Mouse (Mus musculus): ENCODE data around the gene Bptf.

The Bptf gene

DNA sequence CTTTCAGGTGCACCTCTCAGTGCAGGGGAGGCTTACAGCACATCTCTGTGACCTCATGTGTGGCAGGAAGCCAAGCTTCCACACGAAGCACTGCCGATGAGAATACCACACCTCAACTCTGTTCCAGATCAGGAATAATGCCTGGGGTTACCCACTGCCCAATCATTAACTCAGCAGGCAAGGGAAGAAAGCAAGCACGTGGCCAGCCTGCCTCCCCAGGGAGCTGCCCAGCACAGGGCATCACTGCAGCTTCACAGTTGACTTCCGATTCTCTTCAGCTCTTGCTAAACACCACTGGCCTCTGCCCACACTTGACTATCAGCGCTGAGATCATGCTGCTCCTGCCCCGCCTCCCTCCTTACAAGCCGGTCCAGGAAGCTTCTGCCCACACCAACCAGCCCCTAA, 7.6 kb downstream of the Bptf start:
- peak; percentile 73 to 91 for DNase-seq (ENCODE audit: inconsistent age in 2 of 2, low spot score in 1 of 2)

DNA sequence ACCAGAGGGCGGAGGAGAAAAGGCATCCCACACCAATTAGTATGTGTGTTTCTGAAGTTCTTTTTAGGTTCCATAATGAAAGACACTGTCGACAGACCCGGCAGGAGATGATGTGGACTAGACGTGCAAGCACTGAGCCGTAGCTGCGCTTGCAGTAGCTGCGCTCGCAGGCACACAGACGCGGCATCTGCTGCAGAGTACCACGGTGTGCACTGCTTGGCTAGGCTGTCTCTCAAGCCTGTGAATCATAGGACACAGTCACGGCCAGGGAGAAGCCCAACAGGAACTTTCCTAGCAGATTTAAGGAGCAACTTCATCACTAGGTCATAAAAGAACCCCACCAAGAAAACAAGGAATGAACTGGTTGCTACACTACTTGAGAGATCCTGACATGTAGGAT, 14.1 kb downstream of the Bptf start:
- DNase-seq (ENCODE audit: inconsistent age in 2 of 2, low spot score in 1 of 2) = no peak

DNA sequence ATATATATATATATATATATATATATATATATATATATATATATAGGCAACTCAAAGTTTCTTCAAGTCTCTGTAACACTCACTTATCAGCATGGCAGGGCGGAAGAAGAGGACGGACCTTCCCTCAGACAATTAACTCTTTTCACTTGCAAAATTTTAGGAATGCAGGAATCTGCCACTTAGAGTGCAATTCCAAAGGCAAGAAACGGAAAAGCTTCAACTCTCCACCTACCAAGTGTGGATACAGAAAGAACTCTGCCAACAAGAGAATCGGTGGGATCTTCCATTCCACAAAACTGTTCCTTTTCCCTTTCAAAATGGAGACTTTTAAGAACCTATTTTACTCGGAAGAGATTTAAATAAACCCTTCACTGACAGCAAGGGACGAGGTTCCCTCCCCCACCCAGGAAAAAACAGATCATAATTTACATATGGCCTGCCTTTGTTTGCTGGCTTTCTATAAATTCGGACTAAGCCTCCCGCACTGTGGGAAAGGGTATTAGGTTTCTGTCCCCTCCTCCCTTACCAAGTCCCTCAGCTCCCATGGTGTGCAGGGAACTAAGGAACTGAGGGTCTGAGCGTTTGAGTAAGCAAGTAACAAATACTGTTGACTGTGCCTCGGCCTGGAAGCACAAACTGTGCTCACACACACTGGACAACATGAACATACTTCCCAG, 17.9 kb downstream of the Bptf start:
- no peak for DNase-seq (ENCODE audit: inconsistent age in 2 of 2, low spot score in 1 of 2)

DNA sequence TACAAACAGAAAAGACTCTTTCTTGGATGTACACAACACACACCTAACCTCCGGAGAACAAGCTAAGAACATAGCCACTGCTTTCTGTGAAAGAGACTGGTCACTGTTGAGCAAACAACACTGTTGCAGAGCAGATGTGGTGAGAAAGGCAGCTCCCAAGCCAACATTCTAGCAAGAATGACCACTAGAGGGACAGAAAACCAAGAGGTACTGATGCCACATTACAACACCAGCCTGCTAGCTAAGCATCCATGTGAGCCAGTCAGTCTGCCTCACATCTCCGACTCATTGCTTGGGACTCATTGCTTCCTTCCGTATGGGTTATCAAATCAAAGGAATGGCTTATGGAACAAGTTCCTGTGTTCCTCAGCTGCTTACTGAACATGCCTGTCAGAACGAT, 18.8 kb downstream of the Bptf start:
- DNase-seq (ENCODE audit: inconsistent age in 2 of 2, low spot score in 1 of 2) = peak in 1 of 2 experiments; percentile 78

DNA sequence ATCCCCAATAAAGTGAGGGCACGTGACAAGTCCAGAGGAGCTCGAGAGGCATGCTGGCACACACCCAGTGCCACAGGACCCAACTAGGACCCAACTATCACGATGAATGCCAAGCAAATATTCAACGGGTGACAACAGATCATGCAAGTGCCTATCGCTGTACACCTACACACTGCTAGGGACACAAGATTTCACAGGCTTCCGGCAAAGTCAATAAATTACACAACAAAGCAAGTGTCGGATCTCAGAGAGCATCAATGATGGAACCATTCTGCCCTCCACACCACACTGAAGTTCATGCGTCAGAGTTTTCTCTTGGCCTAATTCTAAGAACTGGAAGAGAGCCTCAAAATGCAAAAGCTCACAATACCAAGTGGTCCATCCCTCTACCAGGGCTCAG, 22.3 kb downstream of the Bptf start:
- DNase-seq (ENCODE audit: inconsistent age in 2 of 2, low spot score in 1 of 2) = no peak

DNA sequence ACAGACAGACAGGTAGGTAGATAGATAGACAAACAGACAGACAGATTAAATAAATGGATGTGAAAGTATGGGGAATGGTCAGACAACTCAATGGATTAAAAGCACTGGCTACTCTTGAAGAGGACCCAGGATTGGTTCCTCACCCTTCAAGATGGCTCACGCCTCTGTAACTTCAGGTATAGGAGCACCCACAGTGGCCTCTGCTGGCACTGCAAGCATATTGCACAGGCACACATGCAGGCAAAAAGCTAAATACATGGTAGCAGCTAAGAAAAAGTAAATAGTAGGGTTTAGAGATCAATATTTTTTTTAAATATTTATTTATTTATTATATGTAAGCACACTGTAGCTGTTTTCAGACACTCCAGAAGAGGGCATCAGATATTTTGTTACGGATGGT, 23.0 kb downstream of the Bptf start:
- no peak for DNase-seq (ENCODE audit: inconsistent age in 2 of 2, low spot score in 1 of 2)

DNA sequence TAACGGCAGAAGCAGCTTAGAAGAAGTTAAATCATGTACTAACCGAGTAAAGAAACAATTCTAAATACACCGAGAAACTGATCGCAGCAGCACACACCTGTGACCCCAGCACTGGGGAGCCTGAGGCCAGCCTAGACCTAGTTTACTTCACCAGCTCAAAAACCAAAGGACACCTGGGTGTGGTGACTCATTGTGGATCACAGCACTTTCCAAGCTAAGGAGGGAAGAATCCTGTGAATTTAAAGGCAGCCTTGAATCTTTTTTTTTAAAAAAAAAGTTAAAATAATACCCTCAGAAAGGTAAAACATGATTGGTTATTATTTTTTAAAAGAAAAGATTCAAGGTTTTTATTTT, 24.2 kb downstream of the Bptf start:
- DNase-seq (ENCODE audit: inconsistent age in 2 of 2, low spot score in 1 of 2) = no peak

DNA sequence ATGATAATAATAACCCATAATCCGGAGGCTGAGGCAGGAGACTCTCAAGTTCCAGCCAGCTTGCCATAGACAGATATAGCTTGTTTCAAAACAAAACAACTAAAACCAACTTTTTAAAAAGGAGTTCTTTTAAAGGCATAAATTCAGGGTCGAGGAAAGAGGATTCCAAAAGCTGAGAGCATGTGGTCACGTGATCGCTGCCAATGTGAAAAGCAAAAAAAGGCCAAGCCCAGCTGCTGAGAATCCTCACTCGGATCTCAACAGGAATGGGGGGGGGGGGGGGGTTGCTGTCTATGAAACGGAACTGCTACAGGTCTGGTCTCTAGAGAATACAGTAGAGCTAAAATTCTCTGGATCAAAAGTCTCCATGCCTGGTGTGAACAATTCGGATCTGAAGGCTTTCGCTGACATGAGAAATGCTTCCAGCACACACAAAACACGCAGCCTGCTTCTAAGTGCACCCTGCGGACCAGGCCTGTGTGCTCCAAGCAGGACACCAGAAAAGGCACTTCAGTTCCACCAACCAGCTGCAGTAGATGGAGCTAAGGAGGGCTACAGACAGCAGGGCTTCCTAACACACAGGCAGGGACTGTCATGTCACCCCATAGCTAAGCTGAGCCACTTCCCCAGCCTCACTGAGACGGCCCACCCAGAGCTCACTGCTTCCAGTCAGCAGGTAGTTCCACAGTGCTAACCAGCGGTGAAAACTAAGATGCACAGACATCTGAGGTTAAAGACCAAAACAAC, 24.8 kb downstream of the Bptf start:
- no peak for DNase-seq (ENCODE audit: inconsistent age in 2 of 2, low spot score in 1 of 2)

DNA sequence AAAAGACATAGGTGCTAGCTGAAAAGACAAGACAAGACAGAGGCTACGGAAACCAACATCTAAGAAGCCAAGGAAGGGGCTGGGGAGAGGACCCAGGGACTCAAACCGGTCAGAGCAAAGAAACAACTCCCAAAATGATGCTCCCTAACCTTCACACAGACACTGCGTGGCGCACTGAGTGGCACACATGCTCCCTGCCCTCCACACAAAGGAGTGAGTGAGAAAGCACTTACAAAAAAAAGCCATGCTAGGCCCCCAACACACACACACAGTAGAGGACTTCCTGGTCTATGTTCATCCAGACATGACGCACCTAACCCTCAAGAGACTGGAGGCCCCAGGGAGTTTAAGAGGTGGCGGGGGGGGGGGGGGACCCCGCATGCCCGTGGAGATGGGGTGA, 25.5 kb downstream of the Bptf start:
- no peak for DNase-seq (ENCODE audit: inconsistent age in 2 of 2, low spot score in 1 of 2)

DNA sequence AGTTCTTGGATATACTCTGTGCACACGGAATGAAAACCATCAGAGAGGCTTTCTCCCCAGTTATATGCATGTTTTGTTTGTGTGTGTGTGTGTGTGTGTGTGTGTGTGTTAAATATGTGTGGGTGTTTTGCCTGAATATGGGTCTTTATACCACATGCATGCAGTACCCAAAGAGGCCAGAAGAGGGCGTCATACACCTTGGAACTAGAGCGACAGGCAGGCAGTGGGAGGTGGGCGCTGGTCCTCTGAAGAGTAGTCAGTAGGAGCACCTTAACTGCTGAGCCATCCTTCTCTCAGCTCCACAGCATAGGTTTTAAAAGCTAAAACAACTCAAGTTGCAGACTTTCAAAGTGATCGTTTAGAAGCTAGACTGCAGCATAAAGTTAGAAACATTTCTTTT, 26.7 kb downstream of the Bptf start:
- peak; percentile 62 to 89 for DNase-seq (ENCODE audit: inconsistent age in 2 of 2, low spot score in 1 of 2)

DNA sequence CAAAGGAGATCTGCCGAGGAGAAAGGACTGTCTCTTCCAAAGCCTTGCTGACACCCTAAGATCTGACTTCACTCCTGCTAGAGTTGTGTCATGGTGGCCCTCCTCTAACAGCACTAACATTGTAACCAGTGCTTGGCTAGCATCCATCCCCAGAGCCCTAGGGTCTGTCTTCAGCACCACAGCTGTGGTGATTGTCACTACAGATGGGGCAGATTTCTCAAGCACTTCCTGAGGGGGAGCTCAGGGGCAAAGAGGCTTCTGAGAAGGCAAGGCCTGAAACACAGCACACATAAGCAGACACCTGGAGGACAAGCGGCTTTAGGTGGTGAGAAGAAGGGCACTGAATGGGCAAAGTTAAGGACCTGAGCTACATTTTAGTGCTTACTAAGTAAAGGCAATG, 28.2 kb downstream of the Bptf start:
- DNase-seq (ENCODE audit: inconsistent age in 2 of 2, low spot score in 1 of 2) = no peak

DNA sequence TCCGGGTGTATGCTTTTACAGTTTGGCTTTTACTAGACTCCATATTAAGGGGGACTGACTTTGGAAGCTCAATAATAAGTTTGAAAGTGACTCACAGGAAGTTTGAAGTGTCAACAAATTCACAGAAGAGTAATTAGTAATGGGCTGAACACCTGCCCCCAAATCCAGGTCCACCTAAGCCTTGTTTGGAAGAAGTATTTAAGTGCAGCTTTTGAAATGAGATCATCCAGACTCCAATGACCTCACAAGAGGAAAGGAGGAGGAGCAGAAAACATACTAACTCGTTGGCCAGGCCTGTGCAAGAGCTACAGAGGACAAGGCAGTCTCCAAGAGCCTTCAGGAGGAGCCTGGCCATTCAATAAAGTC, 28.7 kb downstream of the Bptf start:
- no peak for DNase-seq (ENCODE audit: inconsistent age in 2 of 2, low spot score in 1 of 2)

DNA sequence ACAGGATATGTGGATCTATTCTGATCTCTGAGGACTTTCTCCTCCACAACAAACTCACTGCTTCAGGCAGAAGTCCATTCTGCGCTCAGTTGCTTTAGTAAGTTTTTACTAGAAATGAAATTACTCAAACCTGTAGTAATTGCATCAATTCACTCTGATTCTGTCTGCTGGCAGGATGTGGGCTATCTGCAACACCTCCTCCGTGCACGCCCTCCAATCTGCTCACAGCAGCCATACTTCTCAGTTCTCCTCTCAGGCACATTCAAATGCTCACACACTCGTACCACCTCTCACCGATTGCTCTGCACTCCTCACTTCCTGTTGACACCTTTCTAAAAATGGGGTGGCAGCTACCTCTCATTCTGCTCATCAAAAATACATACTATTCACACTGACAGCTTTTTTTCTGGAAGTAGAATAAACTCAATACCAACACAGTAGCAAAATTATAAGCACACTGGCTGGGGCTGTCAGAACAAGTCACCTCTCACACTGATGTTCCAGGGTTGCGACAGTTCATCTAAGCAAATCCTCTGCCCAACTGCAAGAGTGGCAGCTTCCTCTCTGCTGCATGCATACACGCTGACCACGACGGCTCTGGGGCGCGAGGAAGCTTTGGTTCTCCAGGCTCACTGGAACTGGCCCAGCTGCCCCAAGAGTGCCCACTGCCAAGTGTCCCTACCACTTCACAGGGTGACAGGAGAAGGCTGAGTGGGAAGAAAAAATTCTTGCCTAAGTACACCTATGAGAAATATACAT, 29.3 kb downstream of the Bptf start:
- no peak for DNase-seq (ENCODE audit: inconsistent age in 2 of 2, low spot score in 1 of 2)

DNA sequence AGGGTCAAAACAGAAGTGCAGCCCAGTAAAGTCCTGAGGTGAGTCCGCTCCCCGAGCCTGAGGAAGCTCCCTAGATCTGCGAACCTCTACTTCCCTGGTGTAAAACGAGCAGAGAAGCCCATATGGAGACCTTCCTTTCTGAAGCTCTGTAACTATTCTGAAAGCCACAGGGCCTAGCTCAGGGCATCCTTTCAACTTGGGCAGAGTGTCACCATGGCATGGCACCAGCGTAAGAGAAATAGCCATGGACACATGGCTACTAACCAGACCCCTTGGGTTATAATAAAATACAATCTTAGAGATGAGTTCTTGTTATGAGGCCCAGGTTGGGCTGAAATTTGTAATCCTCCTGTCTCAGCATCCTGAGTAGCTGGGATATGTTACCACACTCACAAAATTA, 35.0 kb downstream of the Bptf start:
- DNase-seq (ENCODE audit: inconsistent age in 2 of 2, low spot score in 1 of 2) = no peak

DNA sequence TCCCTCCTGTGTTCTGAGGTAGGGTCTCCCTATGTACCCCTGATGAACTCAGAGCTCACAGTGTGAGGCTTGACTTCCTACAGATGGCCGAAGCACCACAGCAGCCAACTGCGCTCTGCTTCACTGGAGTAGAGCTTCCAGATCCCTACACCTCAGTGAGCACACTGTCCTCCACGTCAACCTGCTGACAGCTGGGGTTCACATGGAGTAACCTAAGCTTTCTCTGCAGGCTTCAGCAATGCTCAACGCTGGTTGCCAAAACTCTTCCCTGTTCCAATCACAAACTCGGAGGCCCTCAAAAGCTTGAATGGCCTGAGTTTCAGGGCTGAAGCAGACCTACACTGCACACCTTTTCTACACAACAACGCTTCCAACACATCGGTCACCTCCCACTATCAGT, 38.1 kb downstream of the Bptf start:
- no peak for DNase-seq (ENCODE audit: inconsistent age in 2 of 2, low spot score in 1 of 2)

DNA sequence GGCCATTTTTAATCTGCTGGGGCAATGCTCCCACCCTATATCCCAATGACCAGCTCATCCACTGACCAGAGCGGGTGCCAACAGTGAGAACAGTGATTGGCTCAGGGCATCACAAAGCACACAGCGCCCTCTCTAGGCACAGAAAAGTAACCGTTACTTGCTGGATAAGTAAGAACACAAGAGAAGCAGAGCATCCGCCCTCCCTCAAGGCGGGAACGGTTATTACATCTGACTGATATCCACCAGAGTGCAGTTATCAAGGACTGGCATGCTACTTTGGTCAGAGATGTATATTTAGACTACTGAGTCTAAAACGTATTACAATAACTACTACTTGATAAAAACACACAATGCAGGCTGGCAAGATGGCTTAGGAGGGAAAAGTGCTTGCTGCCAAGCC, 39.3 kb downstream of the Bptf start:
- no peak for DNase-seq (ENCODE audit: inconsistent age in 2 of 2, low spot score in 1 of 2)

DNA sequence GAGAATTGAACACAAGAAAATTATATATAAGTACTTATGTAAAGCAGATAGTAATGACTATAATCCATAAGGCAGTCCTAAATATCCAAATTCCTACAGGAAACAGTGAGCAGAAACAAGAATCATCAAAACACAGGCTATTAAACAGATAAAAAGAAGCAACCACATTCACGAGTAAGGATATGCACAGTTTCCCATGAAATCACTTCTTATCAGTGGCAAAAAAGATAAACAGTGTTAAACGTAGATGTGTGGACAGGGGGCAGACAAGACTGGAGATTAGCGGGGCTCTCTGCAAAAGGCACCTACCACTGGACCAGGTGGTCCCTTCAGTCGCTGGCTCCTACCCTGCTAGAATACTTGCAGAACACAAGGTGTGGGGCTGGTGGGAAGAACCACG, 46.1 kb downstream of the Bptf start:
- DNase-seq (ENCODE audit: inconsistent age in 2 of 2, low spot score in 1 of 2) = no peak

DNA sequence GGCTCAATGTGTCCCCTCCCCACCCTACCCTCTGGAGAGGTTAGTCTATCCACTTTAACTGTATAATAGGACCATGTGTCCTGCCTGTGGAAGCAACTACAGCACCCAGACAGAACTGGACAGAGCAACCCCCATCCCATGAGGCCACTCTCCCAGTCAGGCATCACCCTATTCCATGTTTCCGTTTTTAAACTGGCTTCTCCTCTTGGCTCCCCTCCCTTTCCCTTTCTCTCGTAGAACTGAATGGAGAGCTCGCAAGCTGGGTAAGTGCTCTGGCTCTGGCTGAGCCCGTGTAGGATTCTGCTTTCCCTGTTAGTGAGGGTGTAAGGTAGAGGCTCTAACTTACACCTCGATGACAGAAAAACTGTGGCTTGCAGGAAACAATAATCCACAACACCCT, 48.4 kb downstream of the Bptf start:
- DNase-seq (ENCODE audit: inconsistent age in 2 of 2, low spot score in 1 of 2) = no peak

DNA sequence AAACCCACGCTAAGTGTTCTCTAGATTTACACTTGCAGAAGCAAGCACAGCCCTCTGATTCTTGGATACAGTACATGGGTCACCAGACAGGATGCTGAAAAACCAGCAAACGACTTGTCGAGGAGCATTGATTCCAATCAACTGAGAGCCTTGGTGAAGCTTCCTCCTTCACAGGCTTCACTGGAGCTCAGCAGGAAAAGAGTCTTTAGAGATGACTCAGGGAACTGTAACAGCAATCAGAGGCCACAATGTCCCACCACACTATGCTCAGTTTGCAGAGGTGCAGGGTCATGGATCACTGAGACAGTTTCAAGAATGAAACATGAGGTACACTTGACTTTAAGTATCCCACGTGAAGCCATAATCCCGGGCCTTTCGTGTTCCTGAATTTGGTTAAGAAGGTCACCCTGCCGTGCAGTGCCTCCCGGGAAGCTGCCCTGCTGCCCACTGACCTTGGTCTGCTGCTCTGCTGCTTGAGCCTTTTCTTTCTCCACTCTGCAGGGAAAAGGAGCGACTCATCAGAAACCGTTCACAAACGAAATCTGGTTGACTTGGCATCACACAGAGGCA, 66.6 kb downstream of the Bptf start:
- DNase-seq (ENCODE audit: inconsistent age in 2 of 2, low spot score in 1 of 2) = peak; percentile 80 to 83

DNA sequence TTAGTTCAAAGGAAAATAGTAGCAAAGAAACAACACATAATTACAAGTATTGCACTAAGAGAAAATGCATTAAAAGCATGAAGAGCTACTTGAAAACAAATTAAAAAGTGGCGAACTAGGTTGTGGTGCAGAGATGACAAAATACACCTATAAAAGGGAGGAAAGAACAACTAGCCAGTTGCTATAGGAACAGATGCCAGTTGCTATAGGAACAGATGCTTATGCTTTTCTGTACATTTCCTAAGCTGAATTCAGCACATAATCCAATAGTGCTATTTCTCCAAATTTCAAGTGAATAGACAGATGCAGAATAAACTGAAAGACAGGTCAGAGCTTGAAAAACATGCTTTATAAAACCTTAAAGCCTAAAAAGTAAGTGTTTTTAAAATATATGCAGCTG, 67.3 kb downstream of the Bptf start:
- no peak for DNase-seq (ENCODE audit: inconsistent age in 2 of 2, low spot score in 1 of 2)

DNA sequence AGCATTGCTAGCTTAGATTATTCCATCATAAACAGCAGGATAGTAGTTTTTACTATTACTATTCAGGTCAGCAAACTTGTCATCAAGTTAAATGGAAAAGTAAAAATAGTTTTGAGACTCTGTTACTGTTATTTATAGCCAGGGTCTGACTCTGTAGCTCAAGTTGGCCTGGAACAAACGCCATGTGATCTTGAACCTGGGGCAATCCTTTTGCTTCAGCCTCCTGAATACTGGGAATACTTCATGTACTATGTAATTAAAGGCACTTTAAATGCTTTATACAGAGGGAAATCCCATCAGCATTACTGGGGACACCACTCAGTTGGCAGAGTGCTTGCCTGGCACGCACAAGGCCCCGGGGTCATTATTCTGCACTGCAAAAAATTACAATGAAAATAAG, 68.9 kb downstream of the Bptf start:
- no peak for DNase-seq (ENCODE audit: inconsistent age in 2 of 2, low spot score in 1 of 2)

DNA sequence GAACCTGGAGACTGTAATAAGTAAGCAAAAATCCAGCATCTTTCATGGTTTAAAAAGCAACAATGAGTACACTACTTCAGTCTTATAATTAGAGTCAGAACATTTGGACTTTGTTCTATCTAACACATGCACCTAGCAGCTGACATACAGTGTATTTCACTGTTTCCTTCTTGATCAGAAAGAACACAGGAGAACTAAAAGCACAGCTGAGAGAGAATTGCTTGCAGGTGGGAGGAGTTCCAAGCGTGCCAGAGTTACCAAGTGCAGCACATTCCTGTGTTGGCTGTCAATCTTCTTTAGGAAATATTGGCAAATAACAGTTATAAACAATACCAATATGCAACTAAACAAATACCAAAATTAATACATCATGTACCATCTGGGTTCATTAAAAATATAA, 71.0 kb downstream of the Bptf start:
- no peak for DNase-seq (ENCODE audit: inconsistent age in 2 of 2, low spot score in 1 of 2)

Data from adrenal gland, adult (tissue).